Mouse (Mus musculus) urinary bladder, postnatal 25 days (tissue): ENCODE measurements around the gene Fam71e1.

Experiments
- DNase-seq: peaks from one replicate; pipeline ENCODE4 v3.0.0; 2022; ENCODE audit warnings: low spot score

The Fam71e1 gene

GRCm38 (mm10) chr7:44495992-44496770 is at the start of gene Fam71e1, which contains the start of gene Emc10:
Fam71e1 (plus strand) TSS chr7:44496581.
Emc10 (minus strand) TSS chr7:44496529.
- peak; percentile 96 for DNase-seq

DNA sequence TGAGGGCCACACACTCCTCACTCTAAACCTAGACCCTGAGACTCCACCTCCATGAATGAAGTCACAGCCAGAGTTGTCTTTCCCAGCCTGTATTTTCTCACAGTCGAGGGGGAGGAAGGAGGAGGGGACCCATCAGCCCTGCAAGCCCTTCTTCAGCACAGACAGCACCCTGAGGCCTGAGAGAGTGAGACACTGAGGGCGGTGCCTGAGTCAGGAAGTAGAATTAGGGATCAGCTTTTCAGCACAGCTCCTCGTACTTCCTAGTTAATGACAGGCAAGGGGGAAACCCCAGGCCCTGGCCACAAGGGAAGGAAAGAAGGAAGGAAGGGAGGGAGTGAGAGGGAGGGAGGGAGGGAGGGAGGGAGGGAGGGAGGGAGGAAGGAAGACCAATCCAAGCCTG is 43.1 kb upstream of the Fam71e1 start:
- DNase-seq: no peak

DNA sequence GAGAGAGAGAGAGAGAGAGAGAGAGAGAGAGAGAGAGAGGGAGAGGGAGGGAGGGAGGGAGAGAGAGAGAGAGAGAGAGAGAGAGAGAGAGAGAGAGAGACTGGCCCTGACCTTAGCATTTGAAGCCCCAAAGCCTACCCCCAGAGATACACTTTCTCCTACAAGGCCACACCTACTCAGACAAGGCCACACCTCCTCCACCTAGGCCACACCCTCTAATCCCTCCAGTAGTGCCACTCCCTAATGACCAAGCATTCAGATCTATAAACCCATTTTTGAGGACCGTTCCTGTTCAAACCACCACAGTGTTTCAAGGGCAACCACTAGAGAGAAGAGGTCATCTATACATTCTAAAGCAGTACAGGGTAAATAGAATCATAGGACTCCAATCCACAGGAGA is 40.1 kb upstream of the Fam71e1 start:
- no peak for DNase-seq

GRCm38 (mm10) chr7:44460067-44460466 is 36.3 kb upstream of the Fam71e1 start:
- no peak for DNase-seq

DNA sequence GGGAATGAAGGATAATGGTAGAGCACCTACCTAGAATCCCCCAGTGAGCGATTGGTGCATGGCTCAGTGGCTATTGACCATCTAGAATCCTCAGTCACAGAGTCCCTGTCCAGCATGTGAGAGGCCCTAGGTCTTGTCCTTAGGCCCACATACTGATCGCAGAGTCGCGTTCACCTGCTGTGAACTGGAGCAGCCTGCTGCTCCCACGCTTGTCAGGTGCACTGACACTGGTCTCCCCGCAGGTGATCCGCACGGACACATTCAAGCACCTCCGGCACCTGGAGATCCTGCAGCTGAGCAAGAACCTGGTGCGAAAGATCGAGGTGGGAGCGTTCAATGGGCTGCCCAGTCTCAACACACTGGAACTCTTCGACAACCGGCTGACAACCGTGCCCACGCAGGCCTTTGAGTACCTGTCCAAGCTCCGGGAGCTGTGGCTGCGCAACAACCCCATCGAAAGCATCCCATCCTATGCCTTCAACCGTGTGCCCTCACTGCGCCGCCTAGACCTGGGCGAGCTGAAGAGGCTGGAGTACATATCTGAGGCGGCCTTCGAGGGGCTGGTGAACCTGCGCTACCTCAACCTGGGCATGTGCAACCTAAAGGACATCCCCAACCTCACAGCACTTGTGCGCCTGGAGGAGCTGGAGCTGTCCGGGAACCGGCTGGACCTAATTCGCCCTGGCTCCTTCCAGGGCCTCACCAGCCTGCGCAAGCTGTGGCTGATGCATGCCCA is 35.4 kb upstream of the Fam71e1 start:
- DNase-seq: no peak

DNA sequence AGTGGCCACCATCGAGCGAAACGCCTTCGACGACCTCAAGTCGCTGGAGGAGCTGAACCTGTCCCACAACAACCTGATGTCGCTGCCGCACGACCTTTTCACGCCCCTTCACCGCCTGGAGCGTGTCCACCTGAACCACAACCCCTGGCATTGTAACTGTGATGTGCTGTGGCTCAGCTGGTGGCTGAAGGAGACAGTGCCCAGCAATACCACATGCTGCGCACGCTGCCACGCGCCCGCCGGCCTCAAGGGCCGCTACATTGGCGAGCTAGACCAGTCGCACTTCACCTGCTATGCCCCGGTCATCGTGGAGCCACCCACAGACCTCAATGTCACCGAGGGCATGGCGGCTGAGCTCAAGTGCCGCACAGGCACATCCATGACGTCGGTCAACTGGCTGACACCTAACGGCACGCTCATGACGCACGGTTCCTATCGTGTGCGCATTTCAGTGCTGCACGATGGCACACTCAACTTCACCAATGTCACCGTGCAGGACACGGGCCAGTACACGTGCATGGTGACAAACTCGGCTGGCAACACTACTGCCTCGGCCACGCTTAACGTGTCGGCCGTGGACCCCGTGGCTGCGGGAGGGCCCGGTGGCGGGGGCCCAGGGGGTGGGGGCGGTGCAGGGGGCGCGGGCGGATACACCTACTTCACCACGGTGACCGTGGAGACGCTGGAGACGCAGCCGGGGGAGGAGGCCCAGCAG is 34.7 kb upstream of the Fam71e1 start:
- DNase-seq: no peak

- DNase-seq: peak; percentile 26
Measured at GRCm38 (mm10) chr7:44462218-44463055, 33.9 kb upstream of the Fam71e1 start.

DNA sequence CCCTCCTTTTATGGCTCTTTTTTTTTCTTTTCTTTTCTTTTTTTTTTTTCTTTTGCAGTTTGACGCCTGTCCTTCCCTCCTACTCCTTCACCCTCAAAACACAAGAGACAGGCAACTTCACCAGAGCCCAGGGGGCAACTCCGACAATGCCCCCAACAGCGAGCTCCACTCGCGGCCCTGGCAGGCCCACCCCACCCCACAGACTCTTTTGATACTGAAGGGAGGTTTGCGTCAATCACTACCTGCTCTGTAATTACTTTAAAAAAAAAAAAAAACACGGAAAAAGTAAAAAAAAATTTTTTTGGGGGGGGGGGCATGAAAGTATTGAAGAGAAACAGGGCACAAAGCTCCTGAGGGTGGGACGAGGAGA is 33.3 kb upstream of the Fam71e1 start:
- DNase-seq: no peak

DNA sequence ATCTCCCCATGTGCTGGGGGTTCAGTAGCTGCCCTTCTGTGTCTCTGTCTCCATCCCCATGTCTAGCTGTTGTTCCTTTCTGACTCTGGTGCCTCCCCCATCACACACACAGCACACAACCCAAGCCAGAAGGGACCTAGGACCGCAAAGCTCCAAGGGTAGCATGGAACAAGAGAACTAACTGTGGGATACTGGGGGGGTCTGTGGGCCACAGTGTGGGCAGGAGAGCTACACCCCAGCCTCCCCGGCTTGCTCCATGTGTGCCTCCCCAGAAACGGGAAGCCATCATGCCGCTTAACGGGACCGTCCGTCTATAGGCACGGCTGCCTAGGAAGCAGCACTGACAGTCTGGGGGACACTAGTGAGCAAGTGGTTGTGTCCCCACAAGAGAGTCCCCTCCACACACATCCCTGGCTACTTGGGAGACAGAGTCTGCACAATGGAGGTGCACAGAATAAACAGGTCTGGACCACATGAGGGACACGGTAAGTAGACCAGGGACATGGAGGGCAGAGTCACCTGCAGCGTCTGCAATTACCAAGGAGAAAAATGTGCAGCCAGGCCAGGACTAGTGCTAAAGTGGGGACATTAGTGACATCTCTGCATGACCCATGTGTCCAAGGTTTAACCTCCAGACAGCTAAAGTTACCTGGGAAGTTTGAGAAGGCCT is 32.7 kb upstream of the Fam71e1 start:
- no peak for DNase-seq

DNA sequence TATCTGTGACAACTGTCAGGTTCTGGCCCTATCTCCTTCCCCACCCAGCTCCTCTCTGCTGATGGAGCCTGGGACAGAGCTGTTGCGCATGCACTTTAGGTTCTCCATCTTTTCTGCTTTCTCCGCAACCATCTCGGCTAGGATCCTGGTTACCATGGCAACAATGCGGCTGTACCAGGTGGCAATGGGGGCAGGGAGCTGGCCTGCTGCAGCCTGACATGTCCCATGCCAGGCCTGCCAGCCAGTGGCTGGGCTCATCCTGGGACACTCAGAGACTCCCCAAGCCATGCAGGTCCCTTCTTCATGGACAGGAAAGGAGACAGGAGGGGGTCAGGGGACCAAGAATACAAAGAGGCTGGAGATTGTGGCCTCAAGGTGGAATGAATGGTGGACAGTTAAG is 31.9 kb upstream of the Fam71e1 start:
- DNase-seq: no peak

- no peak for DNase-seq
Measured at GRCm38 (mm10) chr7:44465111-44465510, 31.3 kb upstream of the Fam71e1 start, which contains the start of gene Aspdh. Aspdh (plus strand) TSS chr7:44465391.

- DNase-seq: no peak
Measured at GRCm38 (mm10) chr7:44466006-44466887, 30.1 kb upstream of the Fam71e1 start.

DNA sequence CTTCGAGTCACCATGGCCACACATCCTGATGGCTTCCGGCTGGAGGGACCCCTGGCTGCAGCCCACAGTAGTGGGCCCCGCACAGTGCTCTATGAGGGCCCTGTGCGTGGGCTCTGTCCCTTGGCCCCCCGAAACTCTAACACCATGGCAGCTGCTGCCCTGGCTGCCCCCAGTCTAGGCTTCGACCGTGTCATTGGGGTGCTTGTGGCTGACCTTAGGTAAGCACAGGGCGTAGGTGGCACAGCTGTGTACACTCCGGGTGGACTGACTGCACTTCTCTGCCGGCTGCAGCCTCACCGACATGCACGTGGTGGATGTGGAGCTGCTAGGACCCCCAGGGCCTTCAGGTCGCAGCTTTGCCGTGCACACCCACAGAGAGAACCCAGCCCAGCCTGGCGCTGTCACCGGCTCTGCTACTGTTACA is 29.5 kb upstream of the Fam71e1 start:
- DNase-seq: no peak

- DNase-seq: peak; percentile 75
Measured at GRCm38 (mm10) chr7:44467811-44468411, 28.5 kb upstream of the Fam71e1 start, which contains the start of gene Josd2. Josd2 (plus strand) TSS chr7:44467980.

DNA sequence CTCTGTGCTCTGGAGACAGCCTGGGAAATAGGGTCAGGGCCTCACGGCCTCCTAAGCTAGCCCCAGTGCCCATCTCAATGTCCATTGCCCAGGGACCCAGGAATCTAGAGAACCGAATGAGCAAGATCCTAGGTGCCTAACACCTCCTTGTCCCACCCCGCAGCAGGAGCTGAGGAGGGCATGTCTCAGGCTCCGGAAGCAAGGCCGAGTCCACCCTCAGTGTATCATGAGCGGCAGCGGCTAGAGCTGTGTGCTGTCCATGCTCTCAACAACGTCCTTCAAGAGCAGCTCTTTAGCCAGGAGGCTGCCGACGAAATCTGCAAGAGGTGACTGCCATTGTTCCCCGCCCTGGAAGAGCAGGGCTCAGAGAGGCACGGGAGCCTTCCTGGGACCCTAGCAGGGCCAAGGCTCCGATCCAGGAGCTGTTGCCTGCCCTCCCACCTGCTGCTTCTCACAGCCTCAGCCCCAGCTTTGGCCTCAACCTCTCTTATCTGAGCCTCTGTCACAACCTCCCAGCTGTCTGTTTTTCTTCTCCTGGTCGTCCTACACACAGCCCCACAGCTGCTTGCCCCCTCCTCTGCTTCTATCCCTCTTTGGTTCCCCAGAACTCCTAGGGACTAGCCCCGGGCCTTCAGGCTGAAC is 27.6 kb upstream of the Fam71e1 start:
- no peak for DNase-seq

DNA sequence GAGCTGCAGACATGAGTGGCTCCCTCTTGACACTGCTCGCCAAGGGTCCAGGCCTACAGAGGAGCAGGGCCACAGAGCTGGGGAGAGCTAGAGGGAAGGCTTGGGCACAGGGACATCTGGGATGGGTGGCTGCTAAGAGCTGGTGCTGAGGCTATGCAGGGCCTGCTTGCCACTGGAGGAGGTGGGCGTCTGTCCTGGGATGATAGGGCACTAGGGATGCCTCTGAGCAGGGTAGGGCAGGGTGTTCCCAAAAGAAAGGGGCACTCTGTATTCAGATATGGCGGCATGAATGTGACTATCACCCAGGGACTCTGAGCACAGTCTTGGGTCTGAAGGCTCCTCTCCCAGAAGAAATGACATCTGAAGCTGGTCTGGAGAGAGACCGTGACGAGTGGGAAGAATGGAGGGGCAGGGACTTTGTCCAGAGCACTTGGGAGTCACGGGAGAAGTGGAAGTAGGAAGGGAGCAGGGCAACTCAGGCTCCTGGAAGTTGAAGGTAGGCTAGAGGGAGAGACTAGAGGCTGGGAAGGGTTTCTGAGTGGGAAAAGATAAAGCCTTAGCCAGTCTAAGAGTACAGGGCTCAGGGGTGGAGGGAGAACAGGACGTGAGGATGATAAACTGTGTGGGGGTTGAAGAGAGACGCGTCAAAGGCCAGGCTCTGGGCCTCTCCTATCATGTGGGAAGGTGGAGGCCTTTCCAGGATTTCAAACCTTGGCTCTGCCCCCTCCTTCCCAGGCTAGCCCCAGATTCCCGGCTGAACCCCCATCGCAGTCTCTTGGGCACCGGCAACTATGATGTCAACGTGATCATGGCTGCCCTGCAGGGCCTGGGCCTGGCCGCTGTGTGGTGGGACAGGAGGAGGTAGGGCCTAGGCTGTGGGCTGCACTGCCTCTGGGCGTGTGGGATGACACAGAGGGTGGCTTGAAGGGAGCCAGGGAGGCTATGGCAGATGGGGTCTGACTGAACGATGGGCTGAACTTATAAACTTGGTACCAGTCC is 26.4 kb upstream of the Fam71e1 start:
- DNase-seq: no peak

- no peak for DNase-seq
Measured at GRCm38 (mm10) chr7:44470696-44471612, 25.4 kb upstream of the Fam71e1 start.
